Mouse (Mus musculus) spleen, adult 12 weeks (tissue): ENCODE measurements around the gene Fcmr.

Source experiments
- DNase-seq: peaks from one replicate; pipeline ENCODE4 v3.0.0; 2022; ENCODE audit warnings: low spot score

The Fcmr gene

GRCm38 (mm10) chr1:130865541-130866221 is at the start of gene Fcmr:
Gene Fcmr, plus strand, starts transcription at chr1:130865669.
- no peak for DNase-seq

GRCm38 (mm10) chr1:130819737-130820136 is 45.7 kb upstream of the Fcmr start:
- no peak for DNase-seq

GRCm38 (mm10) chr1:130820316-130821148 is 44.9 kb upstream of the Fcmr start:
- peak; percentile 9 for DNase-seq

- no peak for DNase-seq
Measured at GRCm38 (mm10) chr1:130821149-130821471, 44.4 kb upstream of the Fcmr start.

- DNase-seq, result no peak
Measured at GRCm38 (mm10) chr1:130821911-130822625, 43.4 kb upstream of the Fcmr start.

- no peak for DNase-seq
Measured at GRCm38 (mm10) chr1:130826448-130826847, 39.0 kb upstream of the Fcmr start, which contains the start of gene Pigr. Gene Pigr, plus strand, starts transcription at chr1:130826684.

GRCm38 (mm10) chr1:130828656-130829055 is 36.8 kb upstream of the Fcmr start:
- DNase-seq, result no peak

GRCm38 (mm10) chr1:130829906-130830830 is 35.3 kb upstream of the Fcmr start:
- DNase-seq, result no peak

- no peak for DNase-seq
Measured at GRCm38 (mm10) chr1:130832230-130833149, 33.0 kb upstream of the Fcmr start.

- DNase-seq, result no peak
Measured at GRCm38 (mm10) chr1:130835161-130835936, 30.1 kb upstream of the Fcmr start.

GRCm38 (mm10) chr1:130838288-130838687 is 27.2 kb upstream of the Fcmr start:
- peak; percentile 15 for DNase-seq

GRCm38 (mm10) chr1:130840599-130841379 is 24.7 kb upstream of the Fcmr start:
- DNase-seq, result no peak

- DNase-seq, result no peak
Measured at GRCm38 (mm10) chr1:130841621-130842020, 23.8 kb upstream of the Fcmr start.

- no peak for DNase-seq
Measured at GRCm38 (mm10) chr1:130844516-130844915, 21.0 kb upstream of the Fcmr start.

- DNase-seq, result no peak
Measured at GRCm38 (mm10) chr1:130849530-130850214, 15.8 kb upstream of the Fcmr start.

GRCm38 (mm10) chr1:130850405-130850804 is 15.1 kb upstream of the Fcmr start:
- no peak for DNase-seq

GRCm38 (mm10) chr1:130854819-130855218 is 10.7 kb upstream of the Fcmr start:
- no peak for DNase-seq

- DNase-seq, result no peak
Measured at GRCm38 (mm10) chr1:130855723-130856122, 9.7 kb upstream of the Fcmr start.
